Mouse (Mus musculus): ENCODE data around the gene Gm9821. TPM values are rescaled to one million over a fixed set of nuclear protein-coding genes. Genes with fewer than 3 reads are reported as not detected.

Gene Gm9821
- total RNA-seq, 2 experiments from 2014 or later: not detected

Small RNA genes within 50 kb of the gene (microRNA-seq; reads per million reads assigned to microRNA genes)
- not detected for gene Mir6999

Other genes with a start within 250 kb of the Gm9821 start
- gene Atg13, start 235.1 kb upstream of the Gm9821 start, total RNA-seq (2021): 10 to 100 TPM; 40.1 to 40.9 TPM
- gene Harbi1, start 234.9 kb upstream of the Gm9821 start, total RNA-seq (2021): 1 to 10 TPM; 8.4 to 9.9 TPM
- gene Ambra1, start 215.6 kb upstream of the Gm9821 start, total RNA-seq (2021): 10 to 100 TPM; 56.5 to 56.7 TPM
- gene Chrm4, start 18.5 kb upstream of the Gm9821 start, total RNA-seq (2021): 10 to 100 TPM; 10.8 to 12.2 TPM
- gene Mdk, start 13.4 kb upstream of the Gm9821 start, total RNA-seq (2021): 10 to 100 TPM; 40.6 to 45.4 TPM
- gene Dgkz, start 30.2 kb downstream of the Gm9821 start, total RNA-seq (2021): 100 to 1,000 TPM; 134 to 158 TPM
- gene Creb3l1, start 78.8 kb downstream of the Gm9821 start, total RNA-seq (2021): 10 to 100 TPM; 10.3 to 12.4 TPM
- 100 to 1,000 TPM in 1 of 2 experiments, 10 to 100 TPM in 1; 95.7 to 102 TPM for gene Phf21a, start 147.4 kb downstream of the Gm9821 start, total RNA-seq (2021)

Data from left cerebral cortex, postnatal 4 days (tissue).